Mouse (Mus musculus) myocyte (in vitro differentiated cells): Measurements from ENCODE around the gene Crat.

Source experiments
- CEBPB ChIP-seq: IDR thresholded peaks from 2 replicates; pipeline ENCODE4 v1.6.1; 2011; ENCODE audit warnings: mild to moderate bottlenecking, moderate library complexity; ENCODE audit not compliant: poor library complexity, insufficient read depth, severe bottlenecking
- MYOD1 ChIP-seq, 3 experiments: IDR thresholded peaks; one replicate each; pipeline ENCODE4 v1.6.1; 2011; ENCODE audit warnings: control low read depth in 2 of 3, low read depth in 2 of 3, mild to moderate bottlenecking in 2 of 3, moderate library complexity in 1 of 3; ENCODE audit not compliant: insufficient read length in 2 of 3, control insufficient read depth in 1 of 3
- MYOG ChIP-seq, 3 experiments: IDR thresholded peaks; one replicate each; pipeline ENCODE4 v1.6.1; 2011; ENCODE audit warnings: control low read depth in 2 of 3, low read depth in 2 of 3, mild to moderate bottlenecking in 2 of 3; ENCODE audit not compliant: insufficient read length in 2 of 3, control insufficient read depth in 1 of 3, insufficient read depth in 1 of 3
- POLR2A ChIP-seq: IDR thresholded peaks from one replicate; pipeline ENCODE4 v1.6.1; 2011; ENCODE audit warnings: low read depth, mild to moderate bottlenecking, control low read depth, moderate library complexity; ENCODE audit not compliant: insufficient read length
- POLR2AphosphoS2 ChIP-seq: IDR thresholded peaks from one replicate; pipeline ENCODE4 v1.6.1; 2011; ENCODE audit warnings: low read depth, control low read depth; ENCODE audit not compliant: insufficient read length
- TCF12 ChIP-seq: IDR thresholded peaks from one replicate; pipeline ENCODE4 v1.6.1; 2011; ENCODE audit warnings: mild to moderate bottlenecking, control low read depth; ENCODE audit not compliant: poor library complexity, insufficient read depth, severe bottlenecking
- TCF3 ChIP-seq: IDR thresholded peaks from one replicate; pipeline ENCODE4 v1.6.1; 2011; ENCODE audit warnings: low read depth, control low read depth; ENCODE audit not compliant: insufficient read length
- USF1 ChIP-seq: IDR thresholded peaks from one replicate; pipeline ENCODE4 v1.6.1; 2011; ENCODE audit warnings: low read depth, mild to moderate bottlenecking, control low read depth, moderate library complexity

GRCm38 (mm10) chr2:30445312-30445711 is 29.7 kb upstream of the Crat start:
- peak; percentile 43 for TF ChIP-seq POLR2A
- TF ChIP-seq TCF12 = no peak
- peak; percentile 18 to 82 (median 66) for TF ChIP-seq MYOG (IDR thresholded peaks at IDR 0.05; ENCODE audit: control insufficient read depth in 1 of 3, insufficient read depth in 1 of 3, insufficient read length in 2 of 3, low read depth in 2 of 3)
- TF ChIP-seq MYOD1 (IDR thresholded peaks at IDR 0.05; ENCODE audit: control insufficient read depth in 1 of 3, insufficient read length in 2 of 3, low read depth in 2 of 3) = peak; percentile 38 to 94 (median 76)
- TF ChIP-seq TCF3 = no peak
- TF ChIP-seq POLR2AphosphoS2 = peak; percentile 42
- TF ChIP-seq CEBPB = no peak
- TF ChIP-seq USF1 = no peak
